Mouse (Mus musculus) thymus, adult 2 months (tissue): ENCODE measurements around the gene Olfr67.

Source experiments
- CTCF ChIP-seq: fragments of 200-500 bp; IDR thresholded peaks from 2 replicates; pipeline ENCODE4 v1.5.1; 2012; ENCODE audit warnings: mild to moderate bottlenecking, control low read depth, low read length, moderate library complexity, borderline replicate concordance; ENCODE audit not compliant: control insufficient read depth, poor library complexity, insufficient read depth; ENCODE audit errors: extremely low read depth
- POLR2A ChIP-seq: fragments of 200-500 bp; IDR thresholded peaks from 2 replicates; pipeline ENCODE4 v1.6.1; 2012; ENCODE audit warnings: mild to moderate bottlenecking, low read length, control low read depth, moderate library complexity; ENCODE audit not compliant: control insufficient read depth, poor library complexity, insufficient read depth; ENCODE audit errors: extremely low read depth

DNA sequence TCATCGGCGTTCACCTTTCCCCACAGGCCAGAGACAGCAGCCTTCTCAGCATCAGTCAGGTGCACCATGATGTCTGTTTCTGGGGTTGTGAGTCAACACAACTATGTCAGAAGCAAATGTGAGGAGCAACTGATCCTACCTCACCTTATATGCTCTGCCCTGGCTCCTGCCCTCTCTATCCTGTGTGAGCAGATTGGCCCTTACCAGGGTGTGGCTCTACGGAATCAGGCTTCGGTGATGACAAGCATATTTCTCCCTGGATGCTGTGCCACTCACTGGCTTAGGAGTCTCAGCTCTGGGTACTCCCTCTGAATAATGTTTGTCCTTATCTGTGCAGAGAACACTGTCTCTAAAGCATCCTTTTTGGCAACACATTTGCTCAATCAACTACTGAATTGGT is 36.2 kb upstream of the Olfr67 start, which contains the start of gene Hbb-bs:
- TF ChIP-seq POLR2A (no peak), CTCF (no peak)
